Comparison of ENCODE assay signal across 17 mouse cellular contexts in the genomic region with DNA sequence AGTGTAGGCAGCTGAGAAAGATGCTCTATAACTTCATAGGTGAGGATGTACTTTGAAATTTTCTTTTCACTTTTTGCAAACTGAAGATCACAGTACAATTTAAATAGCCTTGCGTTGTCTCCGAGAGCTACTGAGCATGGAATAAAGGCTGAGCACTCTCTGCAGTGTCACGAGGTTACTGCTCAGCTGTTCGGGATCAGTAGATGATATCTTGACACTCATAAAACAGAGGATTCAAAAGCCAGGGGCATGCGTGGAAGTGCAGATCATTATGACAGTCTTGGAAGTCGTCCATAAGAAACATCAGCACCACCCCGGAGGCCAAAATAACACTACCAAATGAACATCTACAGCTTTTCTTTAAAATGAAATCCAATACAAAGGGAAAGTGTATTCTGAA.
DNase-seq lines count a peak whose midpoint lies in the region.
"Had no signal": no experiment of that assay in that cellular context is flagged by ENCODE, and none has a peak within 500 bp of the region (broad histone marks: within the 10 kb centered on the region; RNA-seq: fewer than 3 reads in every experiment).

No protein-coding gene starts in this region.

- DNase-seq in kidney, adult 9 months, result peak; percentile 3
- no peak for DNase-seq in kidney, adult 18-20 months
- DNase-seq in lung, postnatal 25 days (ENCODE audit: low spot score), result peak; percentile 4
- no peak for DNase-seq in lung, postnatal 4 days
- DNase-seq in kidney, postnatal 36 days, result peak; percentile 3 to 21
- DNase-seq in right cerebral cortex, adult 2 months (ENCODE audit: low spot score in 2 of 2), result no peak
- no peak for DNase-seq in spleen, postnatal 14 days (ENCODE audit: low spot score in 2 of 2)
- DNase-seq: adrenal gland, adult 2 months; B cell, adult 2 months; cerebellum, adult 11 months; cerebellum, postnatal 14 days; gastrocnemius, postnatal 10 days; heart, adult 11 months; lung, adult 18-20 months; midbrain, embryonic 14.5 days; right cerebral cortex, postnatal 25 days; thymus, postnatal 14 days had no signal

Comparison
In these comparisons a context has a peak if more than half of its experiments do, and no peak if none do; other contexts are left out.
1. DNase-seq: peak in kidney, adult 9 months (single experiment), lung, postnatal 25 days (single experiment) and kidney, postnatal 36 days (2 of 2); none in kidney, adult 18-20 months (single experiment), lung, postnatal 4 days (0 of 2), right cerebral cortex, adult 2 months (0 of 2) and spleen, postnatal 14 days (0 of 2).